Mouse (Mus musculus): ENCODE measurements at regions not wholly inside any gene's neighbourhood (a gene's known extent, or its start where the extent isn't known, plus 50 kb on each side); places are given as distances from the start of the nearest gene placed in this dataset.

- no peaks in the 10 kb centered on the region for H3K36me3 ChIP-seq (ENCODE audit: inconsistent target)
- 31% methylated on average over 5 of the region's 5 CpGs for WGBS (ENCODE audit: missing documents)
- H3K4me3 ChIP-seq (ENCODE audit: inconsistent target): no peak overlapping the region
- H3K27ac ChIP-seq: no peak overlapping the region
- no peaks in the 10 kb centered on the region for H3K79me2 ChIP-seq (ENCODE audit: inconsistent target)
Measured at GRCm38 (mm10) chr9:115361191-115361590, 51.0 kb upstream of the Stt3b start.

DNA sequence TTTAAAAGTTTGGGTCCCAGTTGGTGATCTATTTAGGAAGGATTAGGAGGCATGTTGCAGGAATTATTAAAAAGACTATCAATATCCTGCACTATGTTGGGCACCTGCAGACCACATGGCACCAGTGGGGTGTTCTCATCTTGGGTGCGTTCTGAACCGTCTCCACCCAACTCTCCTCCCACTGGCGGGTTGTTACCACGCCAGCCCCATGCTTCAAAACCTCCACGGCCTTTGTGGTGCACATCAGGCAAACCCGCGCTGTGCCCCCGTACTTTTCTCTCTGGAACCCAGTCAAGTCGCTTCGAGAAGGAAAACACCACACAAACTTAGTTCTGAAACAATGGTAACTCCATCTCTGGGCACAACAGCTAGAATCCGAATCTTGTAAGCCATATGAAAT is 51.7 kb upstream of the Stt3b start:
- 94% methylated on average over 11 of the region's 11 CpGs for WGBS (ENCODE audit: missing documents)
- H3K27ac ChIP-seq: no peak overlapping the region
- no peaks in the 10 kb centered on the region for H3K79me2 ChIP-seq (ENCODE audit: inconsistent target)
- H3K4me3 ChIP-seq (ENCODE audit: inconsistent target): no peak overlapping the region
- H3K36me3 ChIP-seq (ENCODE audit: inconsistent target): no peaks in the 10 kb centered on the region

DNA sequence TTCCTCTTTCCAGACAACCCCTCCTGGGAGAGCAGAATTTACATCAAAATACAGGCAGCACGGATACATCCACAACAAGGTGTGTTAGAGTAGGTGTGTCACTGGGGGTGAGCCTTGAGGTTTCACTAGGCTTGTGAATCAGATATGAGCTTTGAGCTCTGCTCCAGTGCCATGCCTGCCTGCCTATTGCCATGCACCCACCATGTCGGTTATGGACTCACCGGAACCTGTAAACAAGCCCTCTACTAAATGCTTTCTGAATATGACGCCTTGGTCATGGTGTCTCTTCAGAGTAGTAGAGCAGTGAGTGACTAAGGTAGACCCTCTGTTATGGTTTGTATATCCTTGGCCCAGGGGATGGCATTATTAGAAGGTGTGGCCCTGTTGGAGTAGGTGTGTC is 52.3 kb upstream of the Stt3b start:
- H3K36me3 ChIP-seq (ENCODE audit: inconsistent target): no peaks in the 10 kb centered on the region
- WGBS (ENCODE audit: missing documents): 92% methylated on average over 4 of the region's 4 CpGs

DNA sequence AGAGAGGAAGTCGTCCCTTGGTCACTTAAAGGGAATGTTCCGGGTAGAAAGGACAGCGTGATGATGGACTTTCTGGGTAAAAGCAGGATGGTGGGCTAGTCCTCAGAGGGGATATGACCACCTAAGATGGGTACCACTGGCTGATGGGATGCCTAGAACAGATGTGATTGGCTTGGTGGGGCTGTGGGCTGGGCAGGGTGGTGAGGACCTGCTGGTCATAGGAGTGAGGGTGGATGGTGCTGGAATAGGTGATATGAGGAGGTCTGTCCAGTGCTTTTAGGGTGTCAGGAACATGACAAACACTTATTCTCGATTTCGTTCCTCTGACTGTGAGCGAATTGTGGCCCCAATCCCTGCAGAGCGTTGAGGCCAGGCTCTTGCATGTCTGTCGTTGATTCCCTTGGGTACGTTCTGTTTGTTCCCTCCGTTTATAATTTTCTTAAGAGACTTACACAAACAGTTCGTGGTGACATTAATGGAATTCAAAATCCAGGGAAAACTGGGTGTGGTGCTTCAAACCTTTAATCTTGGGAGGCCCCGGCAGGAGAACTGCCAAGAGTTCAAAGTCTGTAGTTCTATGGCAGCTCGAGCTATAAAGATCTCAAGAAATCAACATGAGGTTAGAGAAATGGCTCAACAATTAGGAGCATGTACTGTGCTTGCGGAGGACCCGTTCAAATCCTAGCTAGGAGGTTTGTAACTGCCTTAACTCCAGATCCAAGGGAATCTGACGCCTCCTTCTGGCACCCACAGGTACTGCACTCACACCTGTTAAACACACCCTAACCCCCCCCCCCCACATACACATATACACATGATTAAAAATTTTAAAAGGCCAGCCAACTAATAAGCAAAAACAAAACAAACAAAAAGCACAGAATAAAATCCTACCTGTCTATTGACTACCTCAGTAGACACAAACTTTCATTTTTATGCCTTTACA is 55.0 kb upstream of the Stt3b start:
- Histone ChIP-seq H3K79me2 (ENCODE audit: inconsistent target) (no peaks in the 10 kb centered on the region), H3K36me3 (ENCODE audit: inconsistent target) (no peaks in the 10 kb centered on the region), H3K4me3 (ENCODE audit: inconsistent target) (no peak overlapping the region), H3K27ac (no peak overlapping the region)
- WGBS (ENCODE audit: missing documents): 94% methylated on average over 16 of the region's 16 CpGs

More for the DNA sequence above, 52.3 kb upstream of the Stt3b start:
- Histone ChIP-seq H3K27ac (no peak overlapping the region), H3K4me3 (ENCODE audit: inconsistent target) (no peak overlapping the region), H3K79me2 (ENCODE audit: inconsistent target) (no peaks in the 10 kb centered on the region)

DNA sequence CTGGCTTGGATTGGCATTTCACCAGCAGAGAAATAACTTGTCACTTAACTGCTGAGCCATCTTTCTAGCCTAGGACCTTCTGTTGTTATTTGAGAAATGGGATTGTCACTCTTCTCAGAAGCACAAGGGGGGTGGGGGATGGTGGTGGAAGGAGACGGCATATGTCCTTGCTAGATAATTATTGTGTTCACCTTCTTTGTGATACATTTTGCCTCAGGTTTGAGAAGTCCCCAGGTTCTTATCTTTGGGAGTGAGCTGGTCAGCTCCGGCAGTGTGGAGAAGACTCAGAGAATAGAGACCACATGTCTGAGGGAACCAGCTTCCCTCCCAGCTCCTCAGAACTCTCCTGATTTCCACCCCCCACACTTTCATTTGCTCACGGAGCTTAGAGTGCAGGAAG is 57.6 kb upstream of the Stt3b start:
- H3K27ac ChIP-seq: no peak overlapping the region
- no peak overlapping the region for H3K4me3 ChIP-seq (ENCODE audit: inconsistent target)
- H3K79me2 ChIP-seq (ENCODE audit: inconsistent target): no peaks in the 10 kb centered on the region
- WGBS (ENCODE audit: missing documents): 95% methylated on average over 3 of the region's 3 CpGs
- H3K36me3 ChIP-seq (ENCODE audit: inconsistent target): no peaks in the 10 kb centered on the region

DNA sequence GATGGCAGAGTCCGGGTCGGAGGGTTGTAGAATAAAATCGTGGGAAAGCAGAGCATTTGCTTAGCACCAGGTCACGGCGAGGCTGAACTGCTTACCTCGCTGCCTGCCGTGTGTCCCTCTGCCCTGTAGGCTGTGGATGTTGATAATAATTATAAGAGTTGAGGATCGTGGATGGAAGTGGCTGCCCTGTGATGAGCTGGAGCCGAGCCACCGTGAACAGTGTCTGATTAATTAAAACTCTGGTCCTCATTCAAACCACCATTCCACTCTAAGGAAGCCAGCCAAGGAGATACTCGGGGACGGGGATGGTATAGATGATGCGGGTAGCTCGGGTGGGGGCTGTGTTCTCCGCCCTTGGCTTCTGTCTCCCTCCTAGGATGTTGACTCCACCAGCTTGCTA is 70.1 kb upstream of the Stt3b start:
- Histone ChIP-seq H3K4me3 (ENCODE audit: inconsistent target) (no peak overlapping the region), H3K36me3 (ENCODE audit: inconsistent target) (no peaks in the 10 kb centered on the region), H3K79me2 (ENCODE audit: inconsistent target) (no peaks in the 10 kb centered on the region), H3K27ac (no peak overlapping the region)
- whole genome bisulfite sequencing (ENCODE audit: missing documents): 94% methylated on average over 15 of the region's 15 CpGs

- 92% methylated on average over 12 of the region's 12 CpGs for WGBS (ENCODE audit: missing documents)
- Histone ChIP-seq H3K27ac (no peak overlapping the region), H3K36me3 (ENCODE audit: inconsistent target) (no peaks in the 10 kb centered on the region), H3K4me3 (ENCODE audit: inconsistent target) (no peak overlapping the region), H3K79me2 (ENCODE audit: inconsistent target) (no peaks in the 10 kb centered on the region)
Measured at GRCm38 (mm10) chr9:115382824-115383475, 72.7 kb upstream of the Stt3b start.

DNA sequence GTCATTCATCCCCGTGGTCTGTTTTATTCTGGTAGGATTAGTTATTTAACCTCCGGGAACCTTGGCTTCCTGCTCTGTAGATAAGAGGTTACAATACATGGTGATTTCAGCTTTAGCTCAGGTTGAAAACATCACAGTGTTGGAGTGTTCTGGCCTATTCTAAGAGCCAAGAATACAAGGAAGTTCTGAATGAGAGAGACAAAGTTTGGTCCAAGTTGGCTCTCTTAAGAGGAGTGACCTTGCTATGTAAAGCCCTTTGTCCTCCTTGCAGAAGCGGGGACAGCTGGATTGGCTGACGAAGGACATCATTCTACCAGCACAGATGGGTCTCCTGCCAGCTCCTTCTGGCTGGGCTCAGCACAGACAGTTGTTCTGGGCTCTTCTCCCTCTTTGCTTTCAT is 73.7 kb upstream of the Stt3b start:
- no peak overlapping the region for H3K4me3 ChIP-seq (ENCODE audit: inconsistent target)
- no peak overlapping the region for H3K27ac ChIP-seq
- 61% methylated on average over 4 of the region's 4 CpGs for WGBS (ENCODE audit: missing documents)
- no peaks in the 10 kb centered on the region for H3K36me3 ChIP-seq (ENCODE audit: inconsistent target)
- no peaks in the 10 kb centered on the region for H3K79me2 ChIP-seq (ENCODE audit: inconsistent target)

- Histone ChIP-seq H3K36me3 (ENCODE audit: inconsistent target) (no peaks in the 10 kb centered on the region), H3K27ac (no peak overlapping the region), H3K79me2 (ENCODE audit: inconsistent target) (no peaks in the 10 kb centered on the region), H3K4me3 (ENCODE audit: inconsistent target) (no peak overlapping the region)
- WGBS (ENCODE audit: missing documents): 93% methylated on average over 1 of the region's 1 CpGs
Measured at GRCm38 (mm10) chr9:115384345-115384744, 74.1 kb upstream of the Stt3b start.

- H3K4me3 ChIP-seq (ENCODE audit: inconsistent target): no peak overlapping the region
- H3K27ac ChIP-seq: no peak overlapping the region
- H3K36me3 ChIP-seq (ENCODE audit: inconsistent target): no peaks in the 10 kb centered on the region
- H3K79me2 ChIP-seq (ENCODE audit: inconsistent target): no peaks in the 10 kb centered on the region
- 41% methylated on average over 26 of the region's 26 CpGs for WGBS (ENCODE audit: missing documents)
Measured at GRCm38 (mm10) chr9:115387471-115388360, 77.5 kb upstream of the Stt3b start.

- Histone ChIP-seq H3K27ac (no peak overlapping the region), H3K4me3 (ENCODE audit: inconsistent target) (no peak overlapping the region), H3K36me3 (ENCODE audit: inconsistent target) (no peaks in the 10 kb centered on the region), H3K79me2 (ENCODE audit: inconsistent target) (no peaks in the 10 kb centered on the region)
- 95% methylated on average over 11 of the region's 11 CpGs for WGBS (ENCODE audit: missing documents)
Measured at GRCm38 (mm10) chr9:115388361-115388759, 78.1 kb upstream of the Stt3b start.

- Histone ChIP-seq H3K27ac (no peak overlapping the region), H3K79me2 (ENCODE audit: inconsistent target) (no peaks in the 10 kb centered on the region), H3K4me3 (ENCODE audit: inconsistent target) (no peak overlapping the region), H3K36me3 (ENCODE audit: inconsistent target) (no peaks in the 10 kb centered on the region)
- WGBS (ENCODE audit: missing documents): 96% methylated on average over 2 of the region's 2 CpGs
Measured at GRCm38 (mm10) chr9:115389082-115389481, 78.9 kb upstream of the Stt3b start.

DNA sequence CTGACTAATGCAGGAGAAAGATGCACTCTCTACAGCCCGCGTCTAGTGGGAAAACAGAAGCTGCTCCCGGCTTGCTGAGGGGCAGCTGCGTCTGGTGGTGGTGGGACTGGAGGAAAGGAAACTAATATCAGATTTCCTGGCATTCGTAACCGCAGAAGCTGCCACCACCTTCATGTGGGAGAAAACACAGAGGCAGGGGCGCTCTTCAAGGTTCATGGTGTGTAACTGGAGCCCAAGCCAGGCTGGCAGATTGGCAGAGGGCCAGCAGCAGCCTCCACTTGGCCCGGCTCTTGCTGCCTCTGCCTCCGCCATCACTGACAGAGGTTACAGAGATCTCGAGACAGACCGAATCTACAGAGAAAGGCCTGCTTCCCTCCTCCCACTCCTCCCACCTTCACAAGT is 80.7 kb upstream of the Stt3b start:
- Histone ChIP-seq H3K36me3 (ENCODE audit: inconsistent target) (no peaks in the 10 kb centered on the region), H3K4me3 (ENCODE audit: inconsistent target) (no peak overlapping the region), H3K27ac (no peak overlapping the region), H3K79me2 (ENCODE audit: inconsistent target) (no peaks in the 10 kb centered on the region)
- WGBS (ENCODE audit: missing documents): 4% methylated on average over 11 of the region's 11 CpGs

- WGBS (ENCODE audit: missing documents): 42% methylated on average over 8 of the region's 8 CpGs
- H3K79me2 ChIP-seq (ENCODE audit: inconsistent target): no peaks in the 10 kb centered on the region
- H3K36me3 ChIP-seq (ENCODE audit: inconsistent target): no peaks in the 10 kb centered on the region
- H3K4me3 ChIP-seq (ENCODE audit: inconsistent target): no peak overlapping the region
- no peak overlapping the region for H3K27ac ChIP-seq
Measured at GRCm38 (mm10) chr9:115395511-115395910, 85.3 kb upstream of the Stt3b start.

Measured in macrophage (primary cell).